Mouse (Mus musculus) heart, postnatal 25 days (tissue): ENCODE data around the gene Ccdc155. TPM values are rescaled to one million over a fixed set of nuclear protein-coding genes. Genes with fewer than 3 reads are reported as not detected.
A peak's percentile ranks its signal among the peaks of the same experiment; 100 is the strongest.
"Not testable (repeated sequence)": the region's sequence is repeated elsewhere in the genome, so short reads cannot be mapped to it uniquely, and the experiment has no call there.

Source experiments
- DNase-seq: peaks from one replicate; pipeline ENCODE4 v3.0.0; 2022; ENCODE audit warnings: low spot score
- intact Hi-C: fragments of 180-260 bp; cut with DNase I; formaldehyde crosslinking; loops from one replicate; pipeline ENCODE4 v1.15.1; 2025
- total RNA-seq, 2 experiments: library from RNA; stranded (reverse); gene quantifications; 2 replicates each; pipeline ENCODE4 v1.2.3; 2021

Gene Ccdc155
- total RNA-seq, 2 experiments from 2014 or later: not detected

DNA sequence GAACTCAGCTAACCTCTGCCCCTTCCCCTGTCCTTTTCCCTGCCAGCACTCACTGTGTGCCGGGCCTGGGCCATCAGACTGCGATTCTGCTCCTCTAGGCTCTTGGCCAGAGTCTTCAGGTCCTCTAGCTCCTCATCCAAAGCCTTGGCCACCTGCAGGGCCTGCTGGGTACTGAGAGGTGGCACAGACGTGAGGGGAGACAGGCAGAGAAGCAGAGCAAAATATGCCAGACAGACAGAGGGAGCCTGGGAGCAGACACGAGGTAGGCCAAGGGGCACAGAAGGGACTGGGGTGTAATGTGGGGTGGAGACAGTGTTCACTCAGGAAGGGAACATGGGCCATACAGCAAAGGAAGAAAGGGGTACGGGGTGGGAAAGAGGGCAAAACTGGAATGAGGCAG lies 11.3 kb downstream of the Ccdc155 start:
- intact Hi-C loops: no loop called here
- DNase-seq: no peak

DNA sequence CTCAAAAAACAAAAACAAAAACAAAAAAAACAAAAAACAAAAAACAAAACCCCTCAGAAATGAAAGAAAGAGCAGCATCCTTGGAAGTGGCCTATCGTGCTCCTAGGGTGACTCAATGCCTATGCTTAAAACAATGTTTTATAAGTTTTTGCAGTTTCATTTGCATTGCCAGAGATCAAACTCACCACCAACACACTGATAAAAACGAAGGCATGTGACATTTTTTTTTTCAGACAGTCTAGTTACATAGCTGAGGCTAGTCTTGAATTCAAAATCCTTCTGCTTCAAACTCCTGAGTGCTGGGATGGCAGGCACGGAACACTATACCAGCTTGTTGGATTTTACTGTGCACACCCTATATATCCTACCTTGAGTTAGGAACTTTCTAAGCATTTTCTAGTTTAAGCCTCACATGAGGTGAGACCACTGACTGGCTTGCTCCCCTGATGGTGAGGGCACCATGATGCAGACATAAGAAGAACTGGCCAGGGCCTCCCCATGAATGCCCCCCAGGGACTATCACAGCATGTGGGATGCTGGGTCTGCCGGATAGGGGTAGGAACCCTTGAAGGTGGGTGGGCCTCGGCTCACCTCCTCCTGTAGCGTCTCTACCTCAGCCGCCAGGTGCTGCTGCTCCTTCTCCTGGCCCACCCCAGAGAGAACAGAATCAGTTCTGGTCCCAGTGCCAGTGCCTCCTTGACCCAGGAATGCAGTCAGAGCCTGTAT lies 11.9 kb downstream of the Ccdc155 start:
- DNase-seq: no peak
- intact Hi-C loops: no loop called here

DNA sequence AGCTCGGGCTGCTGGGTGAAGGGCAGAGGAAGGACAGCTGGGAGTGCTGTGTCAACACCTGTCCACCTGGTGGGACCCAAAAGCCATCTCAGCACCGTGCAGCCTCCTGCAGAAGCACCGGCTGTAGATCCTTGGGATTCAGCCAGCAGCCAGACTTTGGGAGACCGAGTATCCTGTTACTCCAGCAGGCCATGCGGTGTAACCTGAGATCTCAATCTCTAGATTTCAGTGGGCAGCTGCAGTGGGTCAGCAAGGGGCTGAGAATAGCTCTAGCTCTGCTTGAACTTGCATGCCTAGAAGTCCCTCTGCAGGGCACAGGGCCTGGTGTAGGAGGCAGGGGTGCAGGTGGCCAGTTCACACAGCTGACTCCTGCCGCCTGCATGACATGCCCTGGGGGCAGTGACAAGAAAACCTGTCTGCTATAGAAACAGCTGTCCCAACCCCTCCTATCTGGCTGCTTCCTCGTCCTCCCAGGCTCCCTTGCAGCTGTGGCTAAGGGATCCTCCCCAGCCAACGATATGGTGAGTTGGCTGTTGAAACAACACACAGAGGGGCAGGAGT lies 12.8 kb downstream of the Ccdc155 start:
- no peak for DNase-seq
- intact Hi-C loops: no loop called here

DNA sequence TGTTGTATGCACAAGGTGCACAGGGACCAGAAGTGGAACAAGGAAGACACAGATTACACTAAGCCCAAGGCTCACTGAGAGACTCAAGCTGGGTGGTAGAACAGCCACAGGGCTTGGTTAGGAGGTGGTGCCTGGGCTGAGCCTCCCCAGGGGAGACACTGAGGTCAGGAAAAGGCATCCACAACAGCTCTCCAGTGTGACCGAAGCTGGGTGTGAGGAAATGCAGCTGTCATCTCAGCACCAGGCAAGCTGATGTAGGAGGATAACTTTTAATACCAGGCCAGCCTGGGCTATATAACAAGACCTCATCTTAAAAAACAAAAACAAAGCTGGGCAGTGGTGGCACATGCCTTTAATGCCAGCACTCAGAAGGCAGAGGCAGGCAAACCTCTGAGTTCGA lies 13.5 kb downstream of the Ccdc155 start:
- intact Hi-C loops: no loop called here
- DNase-seq: no peak

DNA sequence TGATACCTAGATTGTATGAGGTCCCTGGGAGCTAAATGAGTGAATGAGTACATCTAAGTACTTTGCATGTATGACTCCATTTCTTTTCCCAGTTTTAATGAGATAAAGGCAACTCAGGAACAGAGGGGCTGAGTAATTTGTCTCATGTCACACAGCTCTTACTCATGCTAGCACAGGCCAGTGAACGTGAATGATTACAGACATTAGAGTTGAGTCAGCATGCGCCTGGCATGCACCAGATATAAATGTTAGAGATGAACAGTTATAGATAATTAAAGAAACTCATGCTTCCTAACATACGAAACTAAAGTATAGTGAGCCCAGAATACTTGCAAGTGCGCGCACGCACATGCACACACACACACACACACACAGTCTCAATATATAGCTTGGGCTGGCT lies 14.5 kb downstream of the Ccdc155 start:
- intact Hi-C loops: no loop called here
- no peak for DNase-seq

DNA sequence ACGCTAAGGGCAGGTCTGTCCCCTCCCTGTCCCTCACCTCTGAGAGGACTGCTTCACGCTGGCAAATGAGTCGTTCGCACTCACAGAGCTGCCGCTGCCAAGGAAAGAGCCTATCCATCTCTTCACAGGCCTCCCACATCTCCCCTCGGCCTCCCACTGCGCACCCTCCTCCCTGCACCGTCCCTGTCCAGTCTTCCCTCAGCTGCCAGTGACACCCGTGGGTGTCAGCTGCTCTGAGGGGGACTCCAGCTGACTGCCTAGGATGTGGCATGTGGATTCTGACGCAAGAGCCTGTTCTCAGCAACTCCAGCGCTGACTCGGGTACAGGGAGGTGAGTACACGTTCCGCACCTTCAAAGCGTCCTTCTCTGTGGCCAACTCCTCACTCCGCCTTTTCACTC lies 15.1 kb downstream of the Ccdc155 start:
- DNase-seq: no peak
- intact Hi-C loops: no loop called here

DNA sequence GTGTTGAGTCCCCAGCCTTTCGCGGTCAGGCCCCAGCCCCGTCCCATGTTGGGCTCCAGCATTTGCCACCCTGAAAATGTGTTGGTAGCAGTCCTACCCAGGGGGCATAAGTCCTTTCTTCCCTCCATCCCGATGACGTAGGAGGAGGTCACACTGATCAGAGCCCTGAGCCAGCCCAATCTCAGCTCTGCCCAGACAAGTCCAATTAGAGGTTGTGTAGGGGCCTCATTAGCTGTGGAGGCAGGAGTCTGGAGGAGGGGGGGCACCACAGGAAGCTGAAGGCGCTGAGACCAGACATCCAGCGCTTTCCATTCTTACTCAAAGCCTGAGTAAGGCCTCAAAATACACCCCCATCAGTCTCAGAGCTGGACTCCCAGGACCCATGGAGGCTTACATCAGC lies 18.8 kb downstream of the Ccdc155 start:
- intact Hi-C loops: no loop called here
- DNase-seq: no peak

DNA sequence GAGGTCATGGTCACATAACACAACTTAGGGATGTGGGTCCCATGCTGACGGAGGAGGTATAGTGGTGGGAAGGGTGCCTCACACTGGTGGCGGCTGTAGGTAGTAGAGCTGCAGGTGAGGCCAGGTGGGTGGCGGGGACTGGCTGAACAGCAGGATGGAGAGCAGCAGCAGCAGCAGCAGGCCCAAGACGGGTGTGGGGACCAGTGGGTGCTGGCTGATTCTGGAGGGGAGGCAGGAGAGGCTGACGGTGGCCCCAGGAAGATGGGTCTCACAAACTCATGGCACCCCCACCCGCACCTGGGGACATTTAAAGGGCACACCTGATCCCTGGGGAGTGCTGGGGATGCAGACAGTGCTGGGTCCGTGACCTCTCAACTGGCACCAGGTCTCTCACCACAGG lies 21.0 kb downstream of the Ccdc155 start:
- no peak for DNase-seq
- intact Hi-C loops: no loop called here

DNA sequence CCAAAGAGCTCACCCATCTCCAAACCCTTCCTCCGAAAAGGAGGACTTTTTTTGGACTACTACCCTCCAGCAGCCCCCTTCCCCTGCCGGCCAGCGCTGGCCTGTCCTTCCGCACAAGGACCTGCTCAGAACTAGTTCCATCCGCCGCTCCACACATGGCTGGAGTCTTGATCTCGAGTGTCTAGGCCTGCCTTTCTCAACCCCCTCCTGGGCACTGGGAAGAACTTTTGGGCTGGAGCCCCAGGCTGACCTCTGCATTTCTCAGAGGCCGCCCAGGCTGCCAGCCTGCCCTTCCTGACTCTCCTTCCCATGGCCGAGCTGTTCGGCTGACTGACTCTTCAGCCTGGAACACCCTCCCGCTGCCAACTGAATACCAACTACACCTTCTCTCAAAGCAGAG lies 22.1 kb downstream of the Ccdc155 start:
- intact Hi-C loops: no loop called here
- DNase-seq: no peak

DNA sequence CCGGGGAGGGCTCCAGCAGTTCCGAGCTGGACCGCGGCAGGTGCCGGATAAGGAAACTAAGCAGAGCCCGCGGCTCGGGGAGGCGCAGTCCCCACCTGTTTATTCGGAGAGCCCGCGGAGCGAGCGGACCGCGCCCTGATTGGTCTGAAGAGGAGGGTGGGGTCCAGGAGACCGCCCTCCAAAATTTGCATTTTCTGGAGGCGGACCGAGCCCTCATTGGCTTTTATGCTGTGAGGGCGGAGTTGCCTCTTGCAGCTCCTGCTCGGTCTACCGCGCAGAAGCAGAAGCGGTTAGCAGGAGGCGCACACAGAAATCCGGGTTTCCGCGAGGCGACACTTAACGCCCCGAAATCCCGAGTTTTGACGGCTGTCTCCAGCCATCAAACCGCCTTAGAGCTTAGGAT lies 22.5 kb downstream of the Ccdc155 start:
- intact Hi-C loops: no loop called here
- peak; percentile 80 for DNase-seq

DNA sequence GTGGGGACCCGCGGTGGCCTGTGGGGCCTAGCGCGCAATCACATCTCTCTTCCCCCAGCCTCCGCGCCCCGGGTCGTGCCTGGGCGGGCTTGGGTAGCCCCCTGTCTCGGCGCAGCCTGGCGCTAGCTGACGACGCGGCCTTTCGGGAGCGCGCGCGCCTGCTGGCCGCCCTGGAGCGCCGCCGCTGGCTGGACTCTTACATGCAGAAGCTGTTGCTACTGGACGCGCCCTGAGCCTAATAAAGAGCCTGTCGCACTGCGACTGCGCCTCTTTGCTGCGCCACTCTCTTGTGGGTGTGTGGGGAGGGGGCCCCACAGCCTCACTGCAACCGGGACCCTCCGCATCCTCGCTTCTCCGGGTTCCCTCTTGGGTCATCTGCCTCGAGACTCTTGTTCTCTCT lies 23.2 kb downstream of the Ccdc155 start:
- DNase-seq: no peak
- intact Hi-C loops: no loop called here

DNA sequence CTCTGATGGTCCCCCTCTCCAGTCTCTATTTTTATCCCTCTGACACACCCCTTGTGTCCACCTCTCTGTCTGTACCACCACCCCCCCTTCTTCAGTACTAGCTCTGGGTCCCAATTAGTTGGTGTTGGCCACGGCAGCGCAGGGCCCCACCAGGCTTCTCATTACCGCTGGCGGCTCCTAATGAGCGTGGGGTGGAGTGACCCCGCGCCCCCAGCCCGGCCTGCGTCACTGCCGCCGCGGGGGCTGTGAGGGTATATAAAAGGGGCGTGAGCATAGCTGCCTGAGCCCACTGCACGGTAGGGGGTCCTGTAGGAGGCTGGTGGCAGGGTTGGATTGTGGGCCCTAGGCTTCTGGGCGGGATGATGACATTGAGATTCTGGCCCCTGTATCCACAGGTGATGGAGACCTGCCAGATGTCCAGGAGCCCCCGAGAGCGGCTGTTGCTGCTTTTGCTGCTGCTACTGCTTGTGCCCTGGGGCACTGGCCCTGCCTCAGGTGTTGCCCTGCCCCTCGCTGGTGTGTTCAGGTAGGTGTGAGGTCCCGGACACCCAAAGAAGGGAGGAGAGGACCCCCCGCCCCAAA lies 23.7 kb downstream of the Ccdc155 start, which contains the start of gene Pth2:
TSS of gene Pth2 (plus strand) at position 100 of the 582 bp plus-strand sequence.
- no peak for DNase-seq
- intact Hi-C loops: no loop called here

DNA sequence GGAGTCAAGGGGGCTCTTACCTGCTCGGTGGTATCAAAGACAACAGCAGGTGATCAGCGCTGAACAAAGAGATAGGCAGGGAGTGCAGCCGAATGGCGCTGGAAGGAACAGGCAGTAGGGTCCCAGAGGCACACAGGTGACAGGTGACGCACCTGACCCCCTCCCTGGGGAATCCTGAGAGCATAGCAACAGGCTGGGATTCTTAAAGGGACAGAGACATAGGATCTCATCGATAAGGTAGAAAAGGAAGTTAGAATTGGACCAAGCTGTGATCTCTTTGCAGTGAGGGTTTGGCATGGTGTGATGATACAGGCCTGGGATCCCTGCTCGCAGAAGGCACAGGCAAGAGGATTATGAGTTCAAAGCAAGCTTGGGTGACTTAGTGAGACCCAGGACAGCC lies 25.2 kb downstream of the Ccdc155 start, which contains the start of gene Gfy:
TSS of gene Gfy (minus strand) at position 101 of the 400 bp plus-strand sequence.
- DNase-seq: no peak
- intact Hi-C loops: no loop called here

DNA sequence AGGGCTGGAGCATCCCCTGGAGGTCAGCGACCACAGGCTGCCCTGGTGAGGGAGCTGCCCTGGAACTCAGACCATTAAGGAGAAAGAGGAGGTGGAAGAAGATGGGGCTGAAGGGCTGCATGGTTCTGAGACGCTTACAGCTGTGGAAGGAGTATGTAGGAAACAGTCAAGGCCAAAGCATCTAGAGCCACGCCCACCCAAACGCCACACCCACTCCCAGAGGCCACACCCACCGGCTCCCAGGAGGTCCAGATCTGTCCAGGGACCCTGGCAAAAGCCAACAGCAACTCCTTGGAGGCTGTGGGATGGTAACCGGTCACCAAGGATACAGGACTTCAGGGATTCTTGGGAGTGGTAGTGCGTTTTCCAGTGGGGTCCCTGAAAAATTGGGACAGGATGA lies 26.1 kb downstream of the Ccdc155 start:
- intact Hi-C loops: no loop called here
- DNase-seq: no peak

DNA sequence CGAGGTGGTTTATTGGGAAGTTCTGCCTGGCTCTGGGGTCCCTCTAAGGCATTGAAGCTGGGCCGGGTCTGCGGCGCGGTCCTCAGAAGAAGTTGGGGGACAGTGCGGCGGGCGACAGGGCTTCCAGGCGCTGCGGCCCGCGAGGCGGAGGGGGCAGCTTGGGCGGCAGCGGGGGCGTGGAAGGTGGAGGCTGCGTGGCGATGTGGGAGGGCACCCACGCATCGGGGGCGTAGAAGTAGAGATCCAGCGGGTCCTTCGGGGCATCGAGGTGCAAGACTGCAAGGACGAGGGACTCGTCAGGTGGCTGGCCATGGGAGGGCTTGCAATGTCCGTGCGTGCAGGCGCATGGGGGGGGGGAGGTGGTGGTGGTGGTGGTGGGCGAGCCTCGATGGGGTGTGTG lies 28.3 kb downstream of the Ccdc155 start:
- intact Hi-C loops: no loop called here
- DNase-seq: no peak

DNA sequence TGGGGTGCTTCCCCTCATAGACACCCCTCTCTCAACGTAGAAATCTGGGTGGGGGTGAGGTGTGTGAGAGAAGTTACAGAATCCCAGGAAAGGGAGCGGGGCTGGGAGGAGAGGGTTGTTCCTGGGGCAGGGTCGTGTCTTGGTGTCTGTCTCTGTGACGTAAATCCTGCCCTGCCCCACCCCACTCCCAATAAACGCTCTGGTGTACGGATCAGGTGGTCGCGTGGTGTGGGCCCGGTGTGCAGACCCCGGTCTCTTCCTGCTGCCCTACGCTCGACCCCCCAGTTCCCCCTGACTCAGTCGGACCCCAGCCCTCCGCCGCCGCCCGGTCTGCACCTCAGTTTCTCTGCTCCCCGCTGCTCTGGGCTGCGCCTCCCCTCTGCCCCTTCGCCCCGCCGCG lies 28.8 kb downstream of the Ccdc155 start:
- no peak for DNase-seq
- intact Hi-C loops: no loop called here

DNA sequence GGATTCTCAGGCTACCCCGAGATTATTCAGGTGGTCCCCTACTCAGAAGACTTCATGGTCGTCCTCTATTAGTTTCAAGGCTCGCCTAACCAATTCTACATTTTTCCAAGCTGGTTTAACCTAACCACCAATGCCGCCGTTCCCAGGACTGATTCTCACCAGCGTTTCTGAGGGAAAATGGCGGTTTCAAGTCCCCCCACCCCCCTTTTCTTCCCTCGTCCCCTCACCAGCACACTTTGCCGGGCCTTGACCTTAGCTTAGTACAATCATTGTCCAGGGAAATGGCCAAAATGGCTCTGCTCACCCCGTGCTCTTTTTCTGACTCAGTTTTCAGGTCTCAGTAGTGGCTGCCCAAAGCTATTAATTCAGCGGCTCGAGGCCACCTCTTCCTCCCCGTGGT lies 29.3 kb downstream of the Ccdc155 start:
- no peak for DNase-seq
- intact Hi-C loops: no loop called here

DNA sequence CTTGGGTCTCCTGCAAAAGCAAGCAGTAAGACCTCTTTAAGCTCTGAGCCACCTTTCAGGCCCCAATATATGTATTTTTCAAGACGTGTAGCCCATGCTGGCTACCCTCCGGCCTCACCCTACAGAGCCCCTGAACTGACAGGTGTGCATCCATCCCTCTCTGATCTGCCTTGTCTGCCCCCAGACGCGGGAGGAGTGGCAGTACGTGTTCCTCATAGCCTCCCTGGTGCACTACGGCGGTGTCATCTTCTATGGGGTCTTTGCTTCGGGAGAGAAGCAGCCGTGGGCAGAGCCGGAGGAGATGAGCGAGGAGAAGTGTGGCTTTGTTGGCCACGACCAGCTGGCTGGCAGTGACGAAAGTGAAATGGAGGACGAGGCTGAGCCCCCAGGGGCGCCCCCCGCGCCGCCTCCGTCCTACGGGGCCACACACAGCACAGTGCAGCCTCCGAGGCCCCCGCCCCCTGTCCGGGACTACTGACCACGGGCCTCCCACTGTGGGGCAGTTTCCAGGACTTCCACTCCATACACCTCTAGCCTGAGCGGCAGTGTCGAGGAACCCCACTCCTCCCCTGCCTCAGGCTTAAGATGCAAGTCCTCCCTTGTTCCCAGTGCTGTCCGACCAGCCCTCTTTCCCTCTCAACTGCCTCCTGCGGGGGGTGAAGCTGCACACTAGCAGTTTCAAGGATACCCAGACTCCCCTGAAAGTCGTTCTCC lies 30.0 kb downstream of the Ccdc155 start:
- intact Hi-C loops: no loop called here

DNA sequence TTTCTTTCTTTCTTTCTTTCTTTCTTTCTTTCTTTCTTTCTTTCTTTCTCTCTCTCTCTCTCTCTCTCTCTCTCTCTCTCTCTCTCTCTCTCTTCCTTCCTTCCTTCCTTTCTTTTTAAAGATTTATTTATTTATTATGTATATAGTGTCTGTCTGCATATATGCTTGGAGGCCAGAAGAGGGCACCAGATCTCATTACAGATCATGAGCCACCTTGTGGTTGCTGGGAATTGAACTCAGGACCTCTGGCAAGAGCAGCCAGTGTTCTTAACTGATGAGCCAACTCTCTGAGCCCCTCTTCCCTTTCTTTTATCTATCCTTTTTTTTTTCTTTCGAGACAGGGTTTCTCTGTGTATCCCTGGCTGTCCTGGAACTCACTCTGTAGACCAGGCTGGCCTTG lies 30.9 kb downstream of the Ccdc155 start:
- intact Hi-C loops, DNase-seq: not testable (repeated sequence)

More for the DNA sequence above, 30.0 kb downstream of the Ccdc155 start:
- DNase-seq: no peak

DNA sequence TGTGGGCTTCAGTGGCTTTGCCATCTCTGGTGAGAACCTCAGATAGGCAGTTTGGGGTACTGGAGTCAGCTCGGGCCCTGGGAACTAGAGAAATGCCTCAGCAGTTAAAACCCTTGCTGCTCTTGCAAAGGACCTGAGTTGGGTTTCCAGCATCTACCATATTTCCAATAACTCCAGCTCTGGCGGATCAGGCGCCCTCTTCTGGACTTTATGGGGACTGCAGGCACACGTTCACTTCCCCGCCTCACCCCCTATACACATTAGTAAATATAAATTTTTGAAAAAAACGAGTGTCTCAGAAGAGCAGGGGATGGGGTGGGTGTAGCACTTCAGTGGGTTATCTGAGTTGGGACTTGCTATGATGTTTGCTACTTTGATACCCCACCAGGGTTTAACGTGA lies 31.7 kb downstream of the Ccdc155 start:
- DNase-seq: no peak

DNA sequence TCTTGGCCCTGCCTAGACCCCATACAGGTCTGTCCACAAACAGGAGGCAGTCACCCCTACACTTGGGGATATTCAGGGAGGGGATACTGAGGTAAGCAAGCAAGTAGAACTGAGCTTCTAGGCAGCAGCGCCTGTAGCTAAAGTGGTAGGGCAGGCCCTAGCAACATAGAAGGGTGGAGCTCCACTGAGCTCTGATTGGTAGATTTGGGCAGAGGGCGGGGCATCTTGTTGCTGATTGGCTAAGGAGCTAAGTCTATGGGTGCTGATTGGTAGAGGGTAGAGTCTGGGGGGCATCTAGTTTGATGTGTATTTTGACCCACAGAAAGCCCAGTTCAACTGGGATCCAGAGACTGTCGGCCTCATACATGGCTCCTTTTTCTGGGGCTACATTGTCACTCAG lies 35.2 kb downstream of the Ccdc155 start:
- DNase-seq: no peak
- intact Hi-C loops: no loop called here

More for the DNA sequence above, 31.7 kb downstream of the Ccdc155 start:
- intact Hi-C loops: no loop called here
